Mouse (Mus musculus) kidney, adult 18-20 months (tissue): ENCODE results near the gene 4931409K22Rik.

Source experiments
- DNase-seq: peaks from one replicate; pipeline ENCODE4 v3.0.0; 2021

Gene 4931409K22Rik

DNA sequence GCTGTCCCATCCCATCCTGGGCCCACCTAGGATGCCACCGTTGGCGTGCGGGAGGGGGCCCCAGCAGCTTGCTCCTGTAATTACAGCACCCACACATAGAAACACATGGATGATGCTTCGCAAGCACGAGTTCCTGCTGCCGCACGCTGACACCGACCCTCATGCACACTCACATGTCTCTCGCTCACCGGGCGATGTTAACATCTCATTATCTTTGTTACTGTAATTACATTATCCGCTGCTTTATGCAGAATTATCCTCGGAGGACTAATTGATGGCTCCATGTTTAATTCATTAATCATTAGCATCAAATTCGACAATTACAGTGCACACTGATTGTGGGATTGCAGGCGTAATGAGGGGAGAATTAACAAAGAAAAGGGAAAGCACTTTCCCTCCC is 61.6 kb downstream of the 4931409K22Rik start:
- DNase-seq = no peak
